Mouse (Mus musculus) cerebellum, adult 2 months (tissue): ENCODE results near the gene Zbtb9.

Experiments used
- CTCF ChIP-seq: fragments of 200-500 bp; IDR thresholded peaks from 2 replicates; pipeline ENCODE4 v1.5.1; 2011; ENCODE audit warnings: low read depth, mild to moderate bottlenecking, control low read depth, low read length, moderate library complexity, borderline replicate concordance; ENCODE audit not compliant: insufficient read depth
- POLR2A ChIP-seq: fragments of 200-500 bp; IDR thresholded peaks from 2 replicates; pipeline ENCODE4 v1.6.1; 2011; ENCODE audit warnings: low read length, control low read depth, borderline replicate concordance; ENCODE audit not compliant: insufficient read depth

- TF ChIP-seq POLR2A = peak; percentile 86
- no peak for TF ChIP-seq CTCF
These were observed 33.6 kb upstream of the Zbtb9 start, which contains the start of gene Cuta for GRCm38 (mm10) chr17:26939178-26939972.
